Mouse (Mus musculus) MEL (cell line): ENCODE data around the gene Ubxn4. TPM values are rescaled to one million over a fixed set of nuclear protein-coding genes. Genes with fewer than 3 reads are reported as not detected.

Source experiments
- DNase-seq: peaks from one replicate; pipeline ENCODE4 v3.0.0; 2011; ENCODE audit warnings: low read depth, low spot score
- H3K27ac ChIP-seq: 2 replicates; pipeline ENCODE4 v1.5.1; 2012; ENCODE audit warnings: low read depth, mild to moderate bottlenecking, control low read depth, low read length, moderate library complexity; ENCODE audit not compliant: control insufficient read depth
- H3K27me3 ChIP-seq, 2 experiments: fragments of 150-350 bp in 1 of 2; sonication (generic) in 1 of 2; 2 replicates each; pipeline ENCODE4 v1.6.1; 2012; ENCODE audit warnings: low read length in 2 of 2, mild to moderate bottlenecking in 2 of 2, improper control_type of control experiment in 1 of 2, moderate library complexity in 1 of 2; ENCODE audit not compliant: insufficient read depth in 2 of 2, control insufficient read depth in 1 of 2
- H3K36me3 ChIP-seq, 2 experiments: 2 replicates each; pipeline ENCODE4 v1.6.1; 2012 to 2014; ENCODE audit warnings: low read length in 2 of 2, improper control_type of control experiment in 1 of 2, inconsistent platforms in 1 of 2, mild to moderate bottlenecking in 1 of 2; ENCODE audit not compliant: insufficient read depth in 2 of 2, control insufficient read depth in 1 of 2
- H3K4me1 ChIP-seq, 2 experiments: fragments of 150-350 bp in 1 of 2; sonication (generic) in 1 of 2; 2 replicates each; pipeline ENCODE4 v1.6.1; 2012; ENCODE audit warnings: low read length in 2 of 2, improper control_type of control experiment in 1 of 2, mild to moderate bottlenecking in 1 of 2; ENCODE audit not compliant: insufficient read depth in 2 of 2, control insufficient read depth in 1 of 2
- H3K4me3 ChIP-seq, 2 experiments: fragments of 150-350 bp in 1 of 2; sonication (generic) in 1 of 2; 2 replicates each; pipeline ENCODE4 v1.5.1; 2012; ENCODE audit warnings: low read depth in 2 of 2, low read length in 2 of 2, mild to moderate bottlenecking in 2 of 2, moderate library complexity in 2 of 2, control low read depth in 1 of 2, improper control_type of control experiment in 1 of 2; ENCODE audit not compliant: control insufficient read depth in 1 of 2, insufficient read depth in 1 of 2
- H3K79me2 ChIP-seq: 2 replicates; pipeline ENCODE4 v1.6.1; 2012; ENCODE audit warnings: mild to moderate bottlenecking, low read length, moderate library complexity; ENCODE audit not compliant: control insufficient read depth, poor library complexity, insufficient read depth
- H3K9ac ChIP-seq: 2 replicates; pipeline ENCODE4 v1.6.1; 2012; ENCODE audit warnings: low read depth, mild to moderate bottlenecking, control low read depth, low read length, moderate library complexity; ENCODE audit not compliant: control insufficient read depth, poor library complexity, severe bottlenecking
- H3K9me3 ChIP-seq: fragments of 150-350 bp; sonication (generic); replicated peaks from 2 replicates; pipeline ENCODE4 v1.6.1; 2012; ENCODE audit warnings: mild to moderate bottlenecking, low read length, improper control_type of control experiment, moderate library complexity; ENCODE audit not compliant: insufficient read depth
- BHLHE40 ChIP-seq: IDR thresholded peaks from 2 replicates; pipeline ENCODE4 v1.6.1; 2012; ENCODE audit warnings: low read depth, mild to moderate bottlenecking, inconsistent platforms, low read length, improper control_type of control experiment, borderline replicate concordance
- CHD1 ChIP-seq: IDR thresholded peaks from 2 replicates; pipeline ENCODE4 v1.6.1; 2012; ENCODE audit warnings: low read depth, mild to moderate bottlenecking, inconsistent platforms, low read length, improper control_type of control experiment
- CHD2 ChIP-seq: IDR thresholded peaks from 2 replicates; pipeline ENCODE4 v1.6.1; 2011; ENCODE audit warnings: low read length, improper control_type of control experiment
- CTCF ChIP-seq, 3 experiments: IDR thresholded peaks in 2 of 3; conservative IDR thresholded peaks in 1 of 3; 2 replicates each; pipeline ENCODE4 v1.5.1; 2011 to 2012; ENCODE audit warnings: low read length in 3 of 3, low read depth in 2 of 3, mild to moderate bottlenecking in 2 of 3, improper control_type of control experiment in 1 of 3, inconsistent platforms in 1 of 3, mixed read lengths in 1 of 3, moderate library complexity in 1 of 3; ENCODE audit not compliant: control insufficient read depth in 1 of 3, insufficient read depth in 1 of 3, poor library complexity in 1 of 3, severe bottlenecking in 1 of 3
- E2F4 ChIP-seq: IDR thresholded peaks from 2 replicates; pipeline ENCODE4 v1.6.1; 2011; ENCODE audit warnings: low read depth, low read length, improper control_type of control experiment, borderline replicate concordance
- EP300 ChIP-seq, 2 experiments: IDR thresholded peaks; 2 replicates each; pipeline ENCODE4 v1.6.1; 2011; ENCODE audit warnings: improper control_type of control experiment in 2 of 2, low read length in 2 of 2, low read depth in 1 of 2, mild to moderate bottlenecking in 1 of 2
- GABPA ChIP-seq: IDR thresholded peaks from 2 replicates; pipeline ENCODE4 v1.6.1; 2012; ENCODE audit warnings: low read depth, mild to moderate bottlenecking, inconsistent platforms, low read length, improper control_type of control experiment, moderate library complexity
- GATA1 ChIP-seq: IDR thresholded peaks from 2 replicates; pipeline ENCODE4 v1.6.1; 2011; ENCODE audit warnings: low read depth, low read length, improper control_type of control experiment
- HCFC1 ChIP-seq: IDR thresholded peaks from 2 replicates; pipeline ENCODE4 v1.6.1; 2012; ENCODE audit warnings: low read depth, mild to moderate bottlenecking, inconsistent platforms, low read length, improper control_type of control experiment, moderate library complexity
- KAT2A ChIP-seq: conservative IDR thresholded peaks from 2 replicates; pipeline ENCODE4 v1.6.1; 2012; ENCODE audit warnings: low read depth, low read length, improper control_type of control experiment, inconsistent platforms
- MAFK ChIP-seq: IDR thresholded peaks from 2 replicates; pipeline ENCODE4 v1.6.1; 2011; ENCODE audit warnings: low read depth, mild to moderate bottlenecking, low read length, improper control_type of control experiment, borderline replicate concordance
- MAX ChIP-seq: IDR thresholded peaks from 2 replicates; pipeline ENCODE4 v1.6.1; 2011; ENCODE audit warnings: low read length, improper control_type of control experiment
- MEF2A ChIP-seq: IDR thresholded peaks from 2 replicates; pipeline ENCODE4 v1.6.1; 2014; ENCODE audit warnings: low read depth, mild to moderate bottlenecking, inconsistent platforms, low read length, improper control_type of control experiment; ENCODE audit not compliant: poor library complexity, insufficient replicate concordance, severe bottlenecking; ENCODE audit errors: extremely low read depth
- MYB ChIP-seq: IDR thresholded peaks from 2 replicates; pipeline ENCODE4 v1.6.1; 2011; ENCODE audit warnings: mild to moderate bottlenecking, low read depth, low read length, improper control_type of control experiment
- MYC ChIP-seq: IDR thresholded peaks from 2 replicates; pipeline ENCODE4 v1.6.1; 2011; ENCODE audit warnings: low read depth, mild to moderate bottlenecking, low read length, improper control_type of control experiment, moderate library complexity
- NELFE ChIP-seq: IDR thresholded peaks from 2 replicates; pipeline ENCODE4 v1.6.1; 2011; ENCODE audit warnings: low read depth, low read length, improper control_type of control experiment
- POLR2A ChIP-seq, 2 experiments: IDR thresholded peaks; 2 replicates each; pipeline ENCODE4 v1.6.1; 2011 to 2012; ENCODE audit warnings: low read length in 2 of 2, mild to moderate bottlenecking in 2 of 2, control low read depth in 1 of 2, improper control_type of control experiment in 1 of 2, low read depth in 1 of 2, moderate library complexity in 1 of 2; ENCODE audit not compliant: control insufficient read depth in 1 of 2, insufficient read depth in 1 of 2, poor library complexity in 1 of 2
- POLR2AphosphoS2 ChIP-seq: IDR thresholded peaks from 2 replicates; pipeline ENCODE4 v1.6.1; 2011; ENCODE audit warnings: low read length, improper control_type of control experiment
- POLR2AphosphoS5 ChIP-seq: IDR thresholded peaks from 2 replicates; pipeline ENCODE4 v1.6.1; 2012; ENCODE audit warnings: low read depth, borderline replicate concordance, mild to moderate bottlenecking, inconsistent platforms, low read length, moderate library complexity, mixed read lengths
- RAD21 ChIP-seq: IDR thresholded peaks from 2 replicates; pipeline ENCODE4 v1.6.1; 2011; ENCODE audit warnings: mild to moderate bottlenecking, low read depth, low read length, improper control_type of control experiment
- RCOR1 ChIP-seq: IDR thresholded peaks from 2 replicates; pipeline ENCODE4 v1.6.1; 2012; ENCODE audit warnings: low read depth, mild to moderate bottlenecking, inconsistent platforms, low read length, improper control_type of control experiment
- SIN3A ChIP-seq: IDR thresholded peaks from 2 replicates; pipeline ENCODE4 v1.6.1; 2012; ENCODE audit warnings: low read length, improper control_type of control experiment, inconsistent platforms
- SMC3 ChIP-seq: IDR thresholded peaks from 2 replicates; pipeline ENCODE4 v1.6.1; 2011; ENCODE audit warnings: low read depth, low read length, improper control_type of control experiment
- TBP ChIP-seq: IDR thresholded peaks from 2 replicates; pipeline ENCODE4 v1.8.0; 2011; ENCODE audit warnings: low read depth, low read length, improper control_type of control experiment
- UBTF ChIP-seq: IDR thresholded peaks from 2 replicates; pipeline ENCODE4 v1.6.1; 2012; ENCODE audit warnings: low read depth, mild to moderate bottlenecking, inconsistent platforms, low read length, improper control_type of control experiment, moderate library complexity, borderline replicate concordance; ENCODE audit not compliant: insufficient read depth
- USF2 ChIP-seq, 2 experiments: IDR thresholded peaks; 2 replicates each; pipeline ENCODE4 v1.6.1; 2011 to 2012; ENCODE audit warnings: improper control_type of control experiment in 2 of 2, low read length in 2 of 2, borderline replicate concordance in 1 of 2, inconsistent platforms in 1 of 2, low read depth in 1 of 2, mild to moderate bottlenecking in 1 of 2; ENCODE audit not compliant: insufficient read depth in 1 of 2
- ZC3H11A ChIP-seq: IDR thresholded peaks from 2 replicates; pipeline ENCODE4 v1.6.1; 2012; ENCODE audit warnings: low read depth, mild to moderate bottlenecking, inconsistent platforms, low read length, improper control_type of control experiment
- ZNF384 ChIP-seq: IDR thresholded peaks from 2 replicates; pipeline ENCODE4 v1.6.1; 2012; ENCODE audit warnings: low read depth, mild to moderate bottlenecking, inconsistent platforms, low read length, improper control_type of control experiment
- polyA plus RNA-seq, 2 experiments: library from polyadenylated mRNA; stranded (reverse) in 1 of 2; unstranded in 1 of 2; fragments of >175 nt in 1 of 2; fragments of >200 nt in 1 of 2; gene quantifications; 2 replicates each; pipeline versions ENCODE4 v1.2.1 to v1.2.4; 2012; ENCODE audit warnings: low replicate concordance in 2 of 2, low read depth in 1 of 2; ENCODE audit not compliant: insufficient read length in 2 of 2, insufficient read depth in 1 of 2, missing spikeins in 1 of 2
- total RNA-seq: library from RNA; depleted of rRNA; stranded (reverse); fragments of 300-350 nt; gene quantifications from 2 replicates; pipeline ENCODE4 v1.2.3, GENCODE M21; 2012

Ubxn4 gene
- total and polyA plus RNA-seq, 3 experiments = 41.0 to 66.8 TPM; not detected in 1

GRCm38 (mm10) chr1:128270731-128271130 is 27.0 kb downstream of the Ubxn4 start:
- no peak overlapping the region for H3K9ac ChIP-seq
- TF ChIP-seq EP300 (IDR thresholded peaks at IDR 0.05; ENCODE audit: low read depth in 1 of 2, low read length in 2 of 2) (no peak), MAX (no peak), MEF2A (no peak), RCOR1 (no peak), KAT2A (no peak), RAD21 (no peak), GATA1 (no peak), CHD1 (no peak), BHLHE40 (no peak), USF2 (IDR thresholded peaks at IDR 0.05; ENCODE audit: borderline replicate concordance in 1 of 2, insufficient read depth in 1 of 2, low read depth in 1 of 2, low read length in 2 of 2) (no peak), MYB (no peak), CHD2 (no peak), ZNF384 (no peak), ZC3H11A (no peak), SMC3 (no peak), UBTF (no peak), SIN3A (no peak), E2F4 (no peak), POLR2AphosphoS5 (no peak), GABPA (no peak)
- TF ChIP-seq, all 39 proteins: peak for 0
- H3K36me3 ChIP-seq = peaks cover 0 to 43% of the 10 kb centered on the region in 2 experiments; a peak in 2 of 4 replicates

GRCm38 (mm10) chr1:128275908-128276307 is 32.1 kb downstream of the Ubxn4 start:
- Histone ChIP-seq H3K4me1 (no peaks in the 10 kb centered on the region), H3K36me3 (peaks cover 0 to 39% of the 10 kb centered on the region in 2 experiments; a peak in 2 of 4 replicates), H3K9ac (no peak overlapping the region), H3K4me3 (no peak overlapping the region), H3K27ac (no peak overlapping the region), H3K79me2 (no peaks in the 10 kb centered on the region), H3K9me3 (no peaks in the 10 kb centered on the region), H3K27me3 (no peaks in the 10 kb centered on the region)
- TF ChIP-seq MYC (no peak), POLR2A (IDR thresholded peaks at IDR 0.05; ENCODE audit: control insufficient read depth in 1 of 2, insufficient read depth in 1 of 2, low read depth in 1 of 2, low read length in 2 of 2, poor library complexity in 1 of 2) (no peak), KAT2A (no peak), EP300 (IDR thresholded peaks at IDR 0.05; ENCODE audit: low read depth in 1 of 2, low read length in 2 of 2) (no peak), CTCF (IDR thresholded peaks at IDR 0.05 in 2 of 3, conservative IDR thresholded peaks at IDR 0.05 in 1 of 3; ENCODE audit: control insufficient read depth in 1 of 3, insufficient read depth in 1 of 3, low read depth in 2 of 3, low read length in 3 of 3, poor library complexity in 1 of 3, severe bottlenecking in 1 of 3) (no peak), ZNF384 (no peak), USF2 (IDR thresholded peaks at IDR 0.05; ENCODE audit: borderline replicate concordance in 1 of 2, insufficient read depth in 1 of 2, low read depth in 1 of 2, low read length in 2 of 2) (no peak), NELFE (no peak), POLR2AphosphoS2 (no peak), MEF2A (no peak), GATA1 (no peak), RCOR1 (no peak), HCFC1 (no peak), GABPA (no peak), TBP (no peak), RAD21 (no peak), MYB (no peak), MAFK (no peak), CHD2 (no peak), ZC3H11A (no peak)
- peak; percentile 29 for DNase-seq

More at GRCm38 (mm10) chr1:128270731-128271130, 27.0 kb downstream of the Ubxn4 start:
- no peak overlapping the region for H3K27ac ChIP-seq
- H3K79me2 ChIP-seq = no peaks in the 10 kb centered on the region
- H3K27me3 ChIP-seq = no peaks in the 10 kb centered on the region
- no peaks in the 10 kb centered on the region for H3K4me1 ChIP-seq
- no peaks in the 10 kb centered on the region for H3K9me3 ChIP-seq
- DNase-seq = no peak
- no peak overlapping the region for H3K4me3 ChIP-seq
